Comparison of ENCODE assay signal across 11 mouse cellular contexts in the genomic region with DNA sequence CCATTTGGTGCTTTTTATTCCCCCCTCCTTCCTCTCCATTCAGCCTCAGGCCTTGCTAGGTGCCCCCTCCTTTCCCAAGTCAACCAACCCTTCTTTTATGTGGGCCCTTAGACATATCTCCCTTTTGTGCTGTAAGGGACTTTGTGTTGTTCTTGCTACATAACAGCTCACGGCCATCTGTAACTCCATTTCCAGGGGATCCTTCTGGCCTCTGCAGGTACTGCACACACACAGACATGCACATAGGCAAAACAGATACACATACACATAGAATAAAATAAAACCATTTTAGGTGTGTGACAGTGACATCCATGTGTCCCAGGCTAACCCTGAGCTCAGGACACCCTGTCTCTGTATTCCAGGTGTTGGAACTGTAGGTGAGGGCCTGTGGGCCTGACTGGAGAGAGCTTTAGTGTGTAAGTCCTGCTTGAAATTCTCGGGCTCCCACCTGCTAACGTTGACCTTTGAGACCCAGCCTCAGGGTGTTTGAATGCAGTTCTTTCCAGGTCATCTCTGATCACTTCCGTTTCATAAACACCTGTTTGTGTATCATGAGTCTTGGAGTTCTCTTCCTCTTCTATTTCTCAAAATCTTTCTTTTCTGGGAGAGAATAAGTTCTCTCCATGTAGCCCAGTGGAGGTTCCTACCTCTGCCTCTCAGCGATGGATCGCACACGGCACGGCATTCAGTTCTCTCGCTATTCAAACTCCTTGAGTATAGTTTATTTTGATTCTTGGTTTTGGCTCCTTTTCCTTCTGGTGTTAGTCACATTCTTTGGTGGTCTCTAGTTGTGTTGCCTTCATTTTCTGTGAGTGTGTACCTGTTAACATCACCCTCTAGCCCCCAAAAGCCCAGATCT. TPM values are rescaled to one million over a fixed set of nuclear protein-coding genes. Genes with fewer than 3 reads are reported as not detected.
DNase-seq lines count a peak whose midpoint lies in the region; ATAC-seq lines count a peak whose summit lies in the region.
"Had no signal": no experiment of that assay in that cellular context is flagged by ENCODE, and none has a peak within 500 bp of the region (broad histone marks: within the 10 kb centered on the region; RNA-seq: fewer than 3 reads in every experiment).

No protein-coding gene starts in this region.

- peak overlapping the region; percentile 71 for H3K4me2 ChIP-seq in heart, embryonic 14.5 days (ENCODE audit: low read length)
- H3K4me2 ChIP-seq in neural tube, embryonic 12.5 days (replicated peaks) = peak overlapping the region; percentile 79
- no peak overlapping the region for H3K4me2 ChIP-seq in neural tube, embryonic 15.5 days
- H3K4me2 ChIP-seq in intestine, embryonic 15.5 days (replicated peaks) = peak overlapping the region; percentile 67

- ATAC-seq in heart, embryonic 14.5 days (ENCODE audit: insufficient number of reproducible peaks, insufficient read depth, low FRiP score, low read depth) = no peak
- no peak for ATAC-seq in neural tube, embryonic 12.5 days (ENCODE audit: low FRiP score, low read depth)
- ATAC-seq in neural tube, embryonic 15.5 days (ENCODE audit: low FRiP score) = no peak
- ATAC-seq in intestine, embryonic 15.5 days = no peak
- ATAC-seq: Patski had no signal

- H3K27ac ChIP-seq in heart, embryonic 14.5 days (replicated peaks in 1 of 2; ENCODE audit: control insufficient read depth in 1 of 2, insufficient read depth in 1 of 2, low read depth in 2 of 2, low read length in 2 of 2) = no peak overlapping the region
- H3K27ac ChIP-seq in neural tube, embryonic 12.5 days = no peak overlapping the region
- H3K27ac ChIP-seq in neural tube, embryonic 15.5 days (replicated peaks) = no peak overlapping the region
- H3K27ac ChIP-seq in intestine, embryonic 15.5 days = no peak overlapping the region

- no peaks in the 10 kb centered on the region for H3K27me3 ChIP-seq in heart, embryonic 14.5 days (ENCODE audit: control insufficient read depth, insufficient read depth, low read length)
- no peaks in the 10 kb centered on the region for H3K27me3 ChIP-seq in neural tube, embryonic 12.5 days (replicated peaks)
- H3K27me3 ChIP-seq in neural tube, embryonic 15.5 days (replicated peaks) = no peaks in the 10 kb centered on the region
- no peaks in the 10 kb centered on the region for H3K27me3 ChIP-seq in intestine, embryonic 15.5 days (replicated peaks)
- H3K27me3 ChIP-seq: Patski had no signal

- H3K9me3 ChIP-seq in heart, embryonic 14.5 days (ENCODE audit: control insufficient read depth, low read length) = no peaks in the 10 kb centered on the region
- no peaks in the 10 kb centered on the region for H3K9me3 ChIP-seq in neural tube, embryonic 12.5 days
- H3K9me3 ChIP-seq in neural tube, embryonic 15.5 days (replicated peaks) = no peaks in the 10 kb centered on the region
- no peaks in the 10 kb centered on the region for H3K9me3 ChIP-seq in intestine, embryonic 15.5 days

- WGBS in heart, embryonic 14.5 days = 90% methylated on average over 9 of the region's 9 CpGs
- WGBS in neural tube, embryonic 12.5 days = 95% methylated on average over 9 of the region's 9 CpGs
- WGBS in neural tube, embryonic 15.5 days = 95% methylated on average over 9 of the region's 9 CpGs
- 88% methylated on average over 9 of the region's 9 CpGs for WGBS in intestine, embryonic 15.5 days

- peak overlapping the region; percentile 13 to 72; a peak in 2 of 4 replicates for H3K4me3 ChIP-seq in heart, embryonic 14.5 days (ENCODE audit: control insufficient read depth in 1 of 2, insufficient read depth in 1 of 2, low read depth in 1 of 2, low read length in 2 of 2)
- H3K4me3 ChIP-seq in neural tube, embryonic 12.5 days = peak overlapping the region; percentile 9; the same call in 1 of the 2 replicates
- H3K4me3 ChIP-seq in neural tube, embryonic 15.5 days (replicated peaks) = no peak overlapping the region
- no peak overlapping the region for H3K4me3 ChIP-seq in intestine, embryonic 15.5 days (replicated peaks)

- H3K4me1 ChIP-seq in heart, embryonic 14.5 days (ENCODE audit: control insufficient read depth in 2 of 2, insufficient read depth in 2 of 2, low read length in 2 of 2) = peaks cover 6 to 20% of the 10 kb centered on the region in 2 experiments
- peaks cover 11% of the 10 kb centered on the region for H3K4me1 ChIP-seq in neural tube, embryonic 12.5 days
- peaks cover 10% of the 10 kb centered on the region for H3K4me1 ChIP-seq in neural tube, embryonic 15.5 days
- H3K4me1 ChIP-seq in intestine, embryonic 15.5 days (replicated peaks) = peaks cover 16% of the 10 kb centered on the region

- intact Hi-C loops in heart, postnatal 25 days (cut with DNase I) = no loop called here

- H3K36me3 ChIP-seq in heart, embryonic 14.5 days (ENCODE audit: control insufficient read depth, insufficient read depth, low read length) = peaks cover 50% of the 10 kb centered on the region
- H3K36me3 ChIP-seq in neural tube, embryonic 12.5 days = peaks cover 38% of the 10 kb centered on the region
- H3K36me3 ChIP-seq in neural tube, embryonic 15.5 days = no peaks in the 10 kb centered on the region
- peaks cover 20% of the 10 kb centered on the region for H3K36me3 ChIP-seq in intestine, embryonic 15.5 days

- H3K9ac ChIP-seq in heart, embryonic 14.5 days (ENCODE audit: low read length) = no peak overlapping the region
- no peak overlapping the region for H3K9ac ChIP-seq in neural tube, embryonic 12.5 days
- no peak overlapping the region for H3K9ac ChIP-seq in neural tube, embryonic 15.5 days (replicated peaks)
- H3K9ac ChIP-seq in intestine, embryonic 15.5 days = no peak overlapping the region

- DNase-seq in heart, postnatal 25 days (ENCODE audit: low spot score) = no peak
- DNase-seq in cerebellum, postnatal 4 days (ENCODE audit: low spot score in 2 of 2) = no peak
- DNase-seq in embryo, embryonic 10.5 days (ENCODE audit: low spot score) = no peak
- DNase-seq in adrenal gland, adult (ENCODE audit: inconsistent age in 2 of 2, low spot score in 1 of 2) = no peak
- DNase-seq: cerebellum, adult 18-20 months; gastrocnemius, postnatal 14 days had no signal

RNA-seq across cellular contexts. Expression of gene Cenpa, which starts 2.3 kb away (rescaled TPM):
- 268 and 290 TPM in 2 replicates for polyA plus RNA-seq in heart, embryonic 14.5 days (2014; fragmentation: Nextera tagmentation; extraction: Ambion mirVana)
- total RNA-seq in heart, postnatal 25 days (2021) = 10 to 100 TPM; 42.0 to 43.0 TPM
- 210 and 233 TPM in 2 replicates for polyA plus RNA-seq in neural tube, embryonic 12.5 days (2016; fragmentation: Nextera tagmentation; extraction: Ambion mirVana)
- polyA plus RNA-seq in neural tube, embryonic 15.5 days (2015; fragmentation: Nextera tagmentation; extraction: Ambion mirVana) = 33.0 and 73.4 TPM in 2 replicates
- polyA plus RNA-seq in intestine, embryonic 15.5 days (2015; fragmentation: Nextera tagmentation; extraction: Ambion mirVana) = 216 and 224 TPM in 2 replicates

RNA-seq across cellular contexts. Expression of gene Slc35f6, which starts 21.1 kb away (rescaled TPM):
- 27.3 and 29.6 TPM in 2 replicates for polyA plus RNA-seq in heart, embryonic 14.5 days (2014; fragmentation: Nextera tagmentation; extraction: Ambion mirVana)
- 10 to 100 TPM; 44.1 to 47.2 TPM for total RNA-seq in heart, postnatal 25 days (2021)
- polyA plus RNA-seq in neural tube, embryonic 12.5 days (2016; fragmentation: Nextera tagmentation; extraction: Ambion mirVana) = 25.5 and 25.8 TPM in 2 replicates
- 31.2 and 32.8 TPM in 2 replicates for polyA plus RNA-seq in neural tube, embryonic 15.5 days (2015; fragmentation: Nextera tagmentation; extraction: Ambion mirVana)
- polyA plus RNA-seq in intestine, embryonic 15.5 days (2015; fragmentation: Nextera tagmentation; extraction: Ambion mirVana) = 36.8 and 40.4 TPM in 2 replicates

RNA-seq across cellular contexts. Expression of gene Dpysl5, which starts 42.5 kb away (rescaled TPM):
- polyA plus RNA-seq in heart, embryonic 14.5 days (2014; fragmentation: Nextera tagmentation; extraction: Ambion mirVana) = 1.6 and 3.3 TPM in 2 replicates
- total RNA-seq in heart, postnatal 25 days (2021) = under 1 TPM; 0.29 to 0.45 TPM
- 138 and 150 TPM in 2 replicates for polyA plus RNA-seq in neural tube, embryonic 12.5 days (2016; fragmentation: Nextera tagmentation; extraction: Ambion mirVana)
- polyA plus RNA-seq in neural tube, embryonic 15.5 days (2015; fragmentation: Nextera tagmentation; extraction: Ambion mirVana) = 152 and 175 TPM in 2 replicates
- 6.6 and 7.1 TPM in 2 replicates for polyA plus RNA-seq in intestine, embryonic 15.5 days (2015; fragmentation: Nextera tagmentation; extraction: Ambion mirVana)

Comparison
In these comparisons a context has a peak if more than half of its experiments do, and no peak if none do; other contexts are left out.
1. H3K4me3 ChIP-seq: peak in heart, embryonic 14.5 days (2 of 2) and neural tube, embryonic 12.5 days (single experiment); none in neural tube, embryonic 15.5 days (single experiment) and intestine, embryonic 15.5 days (single experiment).
2. RNA of gene Dpysl5, which starts 42.5 kb away (polyA plus RNA-seq): 152 to 175 TPM in neural tube, embryonic 15.5 days and 138 to 150 TPM in neural tube, embryonic 12.5 days; 6.6 to 7.1 TPM in intestine, embryonic 15.5 days and 1.6 to 3.3 TPM in heart, embryonic 14.5 days; every median in the first group is over 10 times any median in the second.